Mouse (Mus musculus) ES-Bruce4 (cell line): Measurements from ENCODE around the gene Padi1.

Experiments
- CTCF ChIP-seq: IDR thresholded peaks from one replicate; pipeline ENCODE4 v1.8.1; 2011; ENCODE audit warnings: low read depth, low read length
- EP300 ChIP-seq: IDR thresholded peaks from 2 replicates; pipeline ENCODE4 v1.6.1; 2011; ENCODE audit warnings: low read depth, low read length; ENCODE audit not compliant: insufficient read depth
- POLR2A ChIP-seq: IDR thresholded peaks from one replicate; pipeline ENCODE4 v1.8.1; 2011; ENCODE audit warnings: low read length; ENCODE audit not compliant: insufficient read depth

- TF ChIP-seq CTCF (no peak), EP300 (no peak), POLR2A (no peak)
These were observed 61.2 kb downstream of the Padi1 start for GRCm38 (mm10) chr4:140784292-140784945.
